Mouse (Mus musculus) heart, adult 2 months (tissue): ENCODE results near the gene Necap1.

ENCODE experiments used
- CTCF ChIP-seq: fragments of 200-600 bp; IDR thresholded peaks from 2 replicates; pipeline ENCODE4 v1.8.1; 2022; ENCODE audit warnings: antibody characterized with exemption, mild to moderate bottlenecking, moderate library complexity
- EP300 ChIP-seq: fragments of 200-500 bp; IDR thresholded peaks from 2 replicates; pipeline ENCODE4 v1.6.1; 2011; ENCODE audit warnings: low read depth, low read length, control low read depth; ENCODE audit not compliant: insufficient read depth

GRCm38 (mm10) chr6:122921451-122921850 lies 47.2 kb downstream of the Necap1 start, which contains the start of gene Clec4a1:
- TF ChIP-seq CTCF (no peak), EP300 (0 out of 2 replicates have a peak, but pooled peaks have one; percentile 14)
